Mouse (Mus musculus): ENCODE results near the gene Pxn.

DNA sequence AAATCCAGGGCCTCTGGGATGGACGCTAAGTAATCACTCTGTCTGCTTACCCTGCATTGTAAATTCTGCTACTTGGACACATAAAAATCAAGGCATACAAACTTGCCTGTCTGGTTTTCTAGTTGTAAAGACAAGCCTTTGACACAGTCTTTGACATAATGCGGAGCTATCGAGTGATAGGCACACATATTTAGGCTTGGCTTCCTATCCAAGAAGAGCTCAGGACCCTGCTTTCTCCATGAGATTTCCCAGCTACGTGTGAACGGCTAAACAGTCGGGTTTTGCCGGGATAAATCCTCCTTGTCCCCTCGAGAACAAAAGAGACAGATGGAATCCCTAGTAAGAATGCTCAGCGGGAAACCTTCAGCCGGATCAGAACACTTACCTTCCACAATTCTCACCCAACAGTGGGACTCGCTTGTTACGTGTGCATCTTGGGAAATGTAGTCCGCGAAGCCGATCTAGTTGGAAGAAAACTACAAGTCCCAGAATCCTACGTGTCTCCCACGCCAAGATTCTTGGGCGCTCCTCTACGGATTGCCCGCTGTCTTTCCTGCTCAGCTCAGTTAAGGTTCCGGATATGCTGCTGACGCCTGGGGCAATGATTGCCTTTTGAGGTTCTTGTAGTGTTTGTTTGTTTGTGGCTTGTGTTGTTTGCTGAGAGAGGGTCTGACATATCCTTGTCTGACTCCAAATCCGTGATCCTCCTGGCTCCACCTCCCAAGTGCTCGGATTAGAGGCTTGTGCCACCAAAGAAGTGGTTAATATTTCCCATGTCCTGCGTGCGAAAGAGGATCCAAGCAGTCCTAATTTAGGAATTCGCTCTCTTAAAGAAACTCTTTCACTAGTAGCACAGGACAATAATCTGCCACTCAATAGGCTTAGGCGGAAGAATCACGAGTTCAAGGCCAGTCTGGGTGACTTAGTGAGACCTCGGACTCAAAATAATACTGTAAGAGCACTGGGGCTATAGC lies 22.2 kb upstream of the Pxn start, which contains the start of gene Sirt4:
- TF ChIP-seq EP300 (IDR thresholded peaks at IDR 0.05) (no peak), CTCF (IDR thresholded peaks at IDR 0.05) (no peak)

Data from lung, postnatal 0 days (tissue).